Mouse (Mus musculus): ENCODE data around the gene App.

DNA sequence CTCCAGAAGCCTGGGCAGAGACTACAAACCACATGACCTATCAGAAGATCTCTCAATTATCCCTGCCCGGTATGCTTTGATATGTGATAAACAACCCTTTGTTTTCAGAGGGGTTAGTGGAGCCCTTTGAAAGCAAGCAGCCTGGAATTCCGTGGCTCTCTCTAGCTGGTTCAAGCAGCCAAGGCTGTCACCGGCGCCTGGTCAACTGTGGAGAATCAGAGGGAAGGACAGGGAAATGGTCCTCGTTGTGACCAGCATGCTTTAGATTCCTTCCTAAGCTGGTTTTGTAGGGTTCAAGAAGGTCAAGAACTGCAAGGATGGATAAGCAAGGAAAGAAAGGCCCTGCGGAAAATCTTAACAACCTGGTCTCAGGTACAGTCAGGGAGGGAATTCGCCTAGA lies 21.9 kb downstream of the App start:
- TF ChIP-seq CTCF (IDR thresholded peaks at IDR 0.05; ENCODE audit: low read depth) (no peak), EP300 (IDR thresholded peaks at IDR 0.05; ENCODE audit: low read depth) (no peak)
